12 mouse cellular contexts compared by ENCODE assay signal in the genomic region with DNA sequence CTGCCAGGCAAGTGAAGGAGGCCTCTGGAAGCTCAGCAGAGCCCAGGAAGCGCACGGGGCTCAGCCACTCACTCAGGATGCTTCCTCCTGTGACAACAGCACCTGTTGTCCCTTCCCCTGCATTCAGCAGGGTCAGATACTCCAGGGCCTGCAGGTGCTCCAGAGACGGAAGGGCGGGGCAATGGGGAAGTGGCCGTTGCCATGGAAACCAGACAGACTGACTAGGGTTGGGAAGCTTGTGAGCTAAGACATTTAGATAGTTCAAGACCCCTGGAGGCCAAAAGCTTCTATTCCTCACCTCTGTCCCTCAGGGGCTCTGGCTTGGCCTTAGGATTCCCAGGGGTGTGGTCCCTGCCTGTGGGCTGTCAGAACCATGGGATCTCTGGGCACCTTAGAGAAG. TPM values are rescaled to one million over a fixed set of nuclear protein-coding genes. Genes with fewer than 3 reads are reported as not detected.
DNase-seq lines count a peak whose midpoint lies in the region; ATAC-seq and TF ChIP-seq lines count a peak whose summit lies in the region.
"Had no signal": no experiment of that assay in that cellular context is flagged by ENCODE, and none has a peak within 500 bp of the region (broad histone marks: within the 10 kb centered on the region; RNA-seq: fewer than 3 reads in every experiment).

No protein-coding gene starts in this region.

- no peak overlapping the region for H3K4me3 ChIP-seq in kidney, embryonic 16.5 days (ENCODE audit: low read length)
- no peak overlapping the region for H3K4me3 ChIP-seq in MEL (ENCODE audit: control insufficient read depth in 1 of 2, insufficient read depth in 1 of 2, low read depth in 2 of 2, low read length in 2 of 2)
- H3K4me3 ChIP-seq in intestine, embryonic 14.5 days (ENCODE audit: low read depth, low read length): no peak overlapping the region
- H3K4me3 ChIP-seq: embryonic facial prominence, embryonic 15.5 days; midbrain, embryonic 13.5 days had no signal

- no peaks in the 10 kb centered on the region for H3K79me2 ChIP-seq in MEL (ENCODE audit: control insufficient read depth, insufficient read depth, low read length, poor library complexity)

- ATAC-seq in kidney, embryonic 16.5 days (ENCODE audit: low FRiP score, low TSS enrichment): no peak
- peak; percentile 33; the same call in 1 of the 2 replicates for ATAC-seq in intestine, embryonic 14.5 days (replicated peaks; ENCODE audit: low FRiP score, low TSS enrichment, low read depth)
- ATAC-seq: midbrain, embryonic 13.5 days; Patski had no signal

- H3K9ac ChIP-seq in kidney, embryonic 16.5 days (replicated peaks; ENCODE audit: low read length): 0 out of 2 replicates have a peak overlapping the region, but pooled peaks have one; percentile 10
- H3K9ac ChIP-seq in MEL (ENCODE audit: control insufficient read depth, low read depth, low read length, poor library complexity, severe bottlenecking): no peak overlapping the region
- H3K9ac ChIP-seq in intestine, embryonic 14.5 days (ENCODE audit: low read length): no peak overlapping the region
- H3K9ac ChIP-seq: embryonic facial prominence, embryonic 15.5 days; midbrain, embryonic 13.5 days had no signal

- H3K4me2 ChIP-seq in kidney, embryonic 16.5 days (replicated peaks; ENCODE audit: low read depth, low read length): no peak overlapping the region
- H3K4me2 ChIP-seq in intestine, embryonic 14.5 days (ENCODE audit: low read length): no peak overlapping the region
- H3K4me2 ChIP-seq: embryonic facial prominence, embryonic 15.5 days; midbrain, embryonic 13.5 days had no signal

- H3K36me3 ChIP-seq in kidney, embryonic 16.5 days (ENCODE audit: insufficient read depth, low read length): no peaks in the 10 kb centered on the region
- H3K36me3 ChIP-seq in MEL (ENCODE audit: control insufficient read depth in 1 of 2, insufficient read depth in 2 of 2, low read length in 2 of 2): no peaks in the 10 kb centered on the region
- H3K36me3 ChIP-seq in intestine, embryonic 14.5 days (ENCODE audit: control insufficient read depth, insufficient read depth, low read length): no peaks in the 10 kb centered on the region
- H3K36me3 ChIP-seq: embryonic facial prominence, embryonic 15.5 days; midbrain, embryonic 13.5 days had no signal

- no peak for TF ChIP-seq EP300 in MEL (IDR thresholded peaks at IDR 0.05; ENCODE audit: low read depth in 1 of 2, low read length in 2 of 2)

- H3K27ac ChIP-seq in kidney, embryonic 16.5 days (ENCODE audit: low read length): 0 out of 2 replicates have a peak overlapping the region, but pooled peaks have one; percentile 7
- no peak overlapping the region for H3K27ac ChIP-seq in MEL (ENCODE audit: control insufficient read depth, low read depth, low read length)
- no peak overlapping the region for H3K27ac ChIP-seq in intestine, embryonic 14.5 days (ENCODE audit: low read depth)
- H3K27ac ChIP-seq: embryonic facial prominence, embryonic 15.5 days; midbrain, embryonic 13.5 days had no signal

- no peak for TF ChIP-seq CTCF in MEL (IDR thresholded peaks at IDR 0.05 in 2 of 3, conservative IDR thresholded peaks at IDR 0.05 in 1 of 3; ENCODE audit: control insufficient read depth in 1 of 3, insufficient read depth in 1 of 3, low read depth in 2 of 3, low read length in 3 of 3, poor library complexity in 1 of 3, severe bottlenecking in 1 of 3)

- intact Hi-C loops in left cerebral cortex, postnatal 25 days (cut with DNase I): no loop called here

- peaks cover 16% of the 10 kb centered on the region for H3K4me1 ChIP-seq in kidney, embryonic 16.5 days (ENCODE audit: insufficient read depth, low read length)
- H3K4me1 ChIP-seq in MEL (ENCODE audit: control insufficient read depth in 1 of 2, insufficient read depth in 2 of 2, low read length in 2 of 2): peaks cover 0 to 3% of the 10 kb centered on the region in 2 experiments; a peak in 1 of 4 replicates
- peaks cover 10% of the 10 kb centered on the region for H3K4me1 ChIP-seq in intestine, embryonic 14.5 days (replicated peaks; ENCODE audit: control insufficient read depth, insufficient read depth, low read length)

- DNase-seq in kidney, adult 18-20 months: no peak
- peak; percentile 72 for DNase-seq in MEL (ENCODE audit: low read depth, low spot score)
- DNase-seq in intestine, embryonic 14.5 days (ENCODE audit: low spot score): no peak
- DNase-seq in thymus, postnatal 10 days (ENCODE audit: low spot score in 2 of 2): peak; percentile 79
- no peak for DNase-seq in ovary, postnatal 10 days (ENCODE audit: low spot score)
- no peak for DNase-seq in right cerebral cortex, postnatal 10 days (ENCODE audit: low spot score in 2 of 2)
- no peak for DNase-seq in left cerebral cortex, postnatal 25 days (ENCODE audit: low spot score in 2 of 2)

- no peaks in the 10 kb centered on the region for H3K9me3 ChIP-seq in kidney, embryonic 16.5 days (ENCODE audit: low read length)
- H3K9me3 ChIP-seq in MEL (replicated peaks; ENCODE audit: insufficient read depth, low read length): no peaks in the 10 kb centered on the region
- no peaks in the 10 kb centered on the region for H3K9me3 ChIP-seq in intestine, embryonic 14.5 days (ENCODE audit: control insufficient read depth, low read length)
- H3K9me3 ChIP-seq: embryonic facial prominence, embryonic 15.5 days; midbrain, embryonic 13.5 days had no signal

- no peak for TF ChIP-seq POLR2A in MEL (IDR thresholded peaks at IDR 0.05; ENCODE audit: control insufficient read depth in 1 of 2, insufficient read depth in 1 of 2, low read depth in 1 of 2, low read length in 2 of 2, poor library complexity in 1 of 2)

- 54% methylated on average over 5 of the region's 5 CpGs for WGBS in kidney, embryonic 16.5 days
- 43% methylated on average over 5 of the region's 5 CpGs for WGBS in intestine, embryonic 14.5 days

- TF ChIP-seq RAD21 in MEL (IDR thresholded peaks at IDR 0.05; ENCODE audit: low read depth, low read length): no peak

- no peaks in the 10 kb centered on the region for H3K27me3 ChIP-seq in kidney, embryonic 16.5 days (ENCODE audit: insufficient read depth, low read length)
- H3K27me3 ChIP-seq in MEL (ENCODE audit: control insufficient read depth in 1 of 2, insufficient read depth in 2 of 2, low read length in 2 of 2): peaks cover 0 to 4% of the 10 kb centered on the region in 2 experiments; a peak in 2 of 4 replicates
- no peaks in the 10 kb centered on the region for H3K27me3 ChIP-seq in intestine, embryonic 14.5 days (replicated peaks; ENCODE audit: control insufficient read depth, insufficient read depth, low read length)
- H3K27me3 ChIP-seq: embryonic facial prominence, embryonic 15.5 days; midbrain, embryonic 13.5 days; Patski had no signal

TF ChIP-seq in MEL, 35 proteins besides CTCF, POLR2A, EP300 and RAD21:
- TF ChIP-seq POLR2AphosphoS5 (IDR thresholded peaks at IDR 0.05; ENCODE audit: borderline replicate concordance, low read depth, low read length) (no peak), MYB (IDR thresholded peaks at IDR 0.05; ENCODE audit: low read depth, low read length) (no peak), NRF1 (IDR thresholded peaks at IDR 0.05; ENCODE audit: insufficient read depth, low read depth, low read length, poor library complexity, severe bottlenecking) (no peak), BHLHE40 (IDR thresholded peaks at IDR 0.05; ENCODE audit: borderline replicate concordance, low read depth, low read length) (no peak), MAFK (IDR thresholded peaks at IDR 0.05; ENCODE audit: borderline replicate concordance, low read depth, low read length) (no peak), CHD1 (IDR thresholded peaks at IDR 0.05; ENCODE audit: low read depth, low read length) (no peak), TBP (IDR thresholded peaks at IDR 0.05; ENCODE audit: low read depth, low read length) (no peak), ZMIZ1 (IDR thresholded peaks at IDR 0.05; ENCODE audit: low read depth, low read length) (no peak)

RNA-seq across cellular contexts. Expression of a gene that starts 40.5 kb away (rescaled TPM):
- 40.8 and 49.3 TPM in 2 replicates for polyA plus RNA-seq in kidney, embryonic 16.5 days (2015; fragmentation: Nextera tagmentation; extraction: Ambion mirVana)
- 0.19 and 0.20 TPM in 2 replicates for total RNA-seq in MEL (2012; rRNA removed)
- under 1 TPM in 1 of 2 experiments, not detected in 1; 0.74 TPM for polyA plus RNA-seq in MEL (2012; ENCODE audit: insufficient read depth in 1 of 2, insufficient read length in 2 of 2, low read depth in 1 of 2, low replicate concordance in 2 of 2, missing spikeins in 1 of 2)
- polyA plus RNA-seq in intestine, embryonic 14.5 days (2014; fragmentation: Nextera tagmentation; extraction: Ambion mirVana): 17.4 and 19.2 TPM in 2 replicates
- total RNA-seq in left cerebral cortex, postnatal 25 days (2021): under 1 TPM; 0.57 to 0.94 TPM
- total RNA-seq: hematopoietic stem cell, adult 5-6 weeks had no signal

RNA-seq across cellular contexts. Expression of a gene that starts 53.4 kb away (rescaled TPM):
- 319 and 338 TPM in 2 replicates for polyA plus RNA-seq in kidney, embryonic 16.5 days (2015; fragmentation: Nextera tagmentation; extraction: Ambion mirVana)
- 156 and 164 TPM in 2 replicates for total RNA-seq in MEL (2012; rRNA removed)
- 100 to 1,000 TPM in 1 of 2 experiments, not detected in 1; 343 TPM for polyA plus RNA-seq in MEL (2012; ENCODE audit: insufficient read depth in 1 of 2, insufficient read length in 2 of 2, low read depth in 1 of 2, low replicate concordance in 2 of 2, missing spikeins in 1 of 2)
- 254 and 279 TPM in 2 replicates for polyA plus RNA-seq in intestine, embryonic 14.5 days (2014; fragmentation: Nextera tagmentation; extraction: Ambion mirVana)
- 100 to 1,000 TPM; 254 to 264 TPM for total RNA-seq in left cerebral cortex, postnatal 25 days (2021)

Comparison
In these comparisons a context has a peak if more than half of its experiments do, and no peak if none do; other contexts are left out.
1. DNase-seq: peak in MEL (single experiment) and thymus, postnatal 10 days (2 of 2); none in kidney, adult 18-20 months (single experiment), intestine, embryonic 14.5 days (single experiment), ovary, postnatal 10 days (single experiment), right cerebral cortex, postnatal 10 days (0 of 2) and left cerebral cortex, postnatal 25 days (0 of 2).
2. RNA of a gene that starts 40.5 kb away (polyA plus RNA-seq): 40.8 to 49.3 TPM in kidney, embryonic 16.5 days and 17.4 to 19.2 TPM in intestine, embryonic 14.5 days; 0.74 TPM in MEL; every median in the first group is over 10 times any median in the second.